Mouse (Mus musculus): Measurements from ENCODE around the gene Pcolce.
A peak's percentile ranks its signal among the peaks of the same experiment; 100 is the strongest.
"Not testable (repeated sequence)": the region's sequence is repeated elsewhere in the genome, so short reads cannot be mapped to it uniquely, and the experiment has no call there.

The Pcolce gene

DNA sequence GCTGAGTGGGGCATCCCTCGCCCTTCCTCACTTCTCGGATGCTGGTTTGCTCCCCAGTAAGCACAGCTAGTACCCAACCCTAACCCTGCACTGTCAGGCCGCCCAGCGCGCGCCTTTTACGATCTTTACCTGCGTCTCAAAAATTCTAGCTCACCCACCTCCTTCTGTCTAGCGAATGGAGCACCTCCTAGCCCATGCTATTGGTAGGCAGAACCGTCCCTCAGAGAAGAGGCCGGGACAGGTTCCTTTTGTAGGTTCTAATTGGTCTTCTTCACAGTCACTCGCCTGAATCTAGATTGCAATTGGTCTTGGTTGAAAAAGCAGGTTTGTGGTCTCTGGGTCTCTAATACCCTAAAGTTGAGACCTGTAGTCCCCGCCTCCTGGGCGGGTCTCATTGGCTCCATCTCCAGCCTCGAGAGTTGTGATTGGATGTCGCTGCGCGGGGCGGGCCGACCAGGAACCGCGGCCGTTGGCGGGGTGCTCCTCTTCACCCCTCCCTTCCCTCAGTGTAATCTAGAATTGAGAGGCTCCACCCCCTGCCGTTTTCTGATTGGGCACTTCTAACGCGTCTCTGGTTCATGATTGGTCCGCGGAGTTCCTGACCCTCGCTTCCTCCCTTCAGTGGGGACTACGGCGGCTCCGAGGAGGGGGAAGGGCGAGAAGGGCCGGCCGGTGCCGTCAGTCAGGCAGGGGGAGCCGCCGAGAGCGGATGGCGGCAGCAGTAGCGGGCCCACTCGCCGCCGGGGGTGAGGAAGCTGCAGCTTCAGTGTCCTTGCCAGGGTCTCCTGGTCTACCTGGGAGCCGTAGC, 15.1 kb upstream of the Pcolce start, which contains the start of the genes Fbxo24, Lrch4 and Gm20605:
Fbxo24 (minus strand) TSS at position 505 of the 808 bp plus-strand sequence.
Lrch4 (plus strand) TSS at position 624 of the 808 bp plus-strand sequence.
Gm20605 (plus strand) TSS at position 678 of the 808 bp plus-strand sequence.
- DNase-seq = peak; percentile 97

DNA sequence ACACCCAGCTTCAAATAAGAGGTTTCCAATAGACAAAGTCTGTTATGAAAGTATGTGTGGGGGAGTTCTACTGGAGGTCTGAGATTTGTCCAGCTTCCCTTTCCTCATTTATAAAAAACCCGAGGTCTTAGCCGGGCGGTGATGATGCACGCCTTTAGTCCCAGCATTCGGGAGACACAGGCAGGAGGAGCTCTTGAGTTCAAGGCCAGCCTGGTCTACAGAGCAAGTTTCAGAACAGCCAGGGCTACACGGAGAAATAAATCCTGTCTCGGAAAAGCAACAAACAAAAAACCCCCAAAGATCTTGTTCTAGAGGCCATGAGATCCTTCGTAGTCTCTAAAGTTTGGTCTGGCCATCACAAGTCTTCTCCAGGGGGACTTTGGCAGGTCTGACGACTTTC, 14.4 kb upstream of the Pcolce start:
- DNase-seq = peak; percentile 39

DNA sequence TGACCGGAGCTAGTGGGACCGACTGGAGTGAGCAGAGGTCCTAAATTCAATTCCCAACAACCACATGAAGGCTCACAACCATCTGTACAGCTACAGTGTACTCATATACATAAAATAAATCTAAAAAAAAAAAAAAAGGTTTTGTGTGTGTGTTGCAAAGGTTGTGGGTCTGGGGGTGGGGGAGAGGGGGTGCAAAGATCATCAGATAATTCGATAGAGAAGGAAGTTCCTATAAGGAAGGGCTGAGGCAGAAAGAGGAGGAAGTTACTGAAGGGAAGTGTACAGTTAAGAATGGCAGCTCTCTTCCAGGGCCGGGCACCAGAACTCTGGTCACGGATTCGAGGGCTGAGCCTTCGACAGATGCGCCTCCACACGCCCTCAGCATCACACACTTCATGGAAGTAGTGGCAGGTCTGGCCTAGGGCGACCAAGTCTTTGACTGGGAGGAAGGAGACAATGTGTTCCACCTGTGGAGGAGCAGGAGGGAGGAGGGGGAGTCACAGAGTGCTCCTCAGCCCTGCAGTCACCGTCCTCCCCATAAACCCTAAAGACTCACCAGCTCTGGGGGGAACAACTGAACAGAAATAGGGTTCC, 10.4 kb upstream of the Pcolce start:
- DNase-seq = no peak

DNA sequence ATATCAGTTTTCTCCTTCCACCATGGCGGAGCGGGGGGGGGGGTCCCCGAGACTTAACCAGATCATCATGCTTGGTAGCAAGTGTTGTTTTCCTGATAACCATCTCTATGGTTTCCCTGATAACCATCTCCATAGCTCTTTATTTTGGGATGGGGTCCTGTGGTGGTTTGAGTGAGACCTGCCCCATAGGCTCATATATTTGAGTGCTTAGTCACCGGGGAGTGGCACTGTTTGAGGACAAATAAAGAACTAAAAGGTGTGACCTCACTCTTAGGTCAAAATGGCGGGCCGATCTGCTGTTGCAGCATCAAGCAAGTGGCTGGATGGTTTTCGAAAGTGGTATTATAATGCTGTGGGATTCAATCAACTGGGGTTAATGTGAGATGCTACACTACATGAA, 1.8 kb upstream of the Pcolce start:
- DNase-seq = no peak

DNA sequence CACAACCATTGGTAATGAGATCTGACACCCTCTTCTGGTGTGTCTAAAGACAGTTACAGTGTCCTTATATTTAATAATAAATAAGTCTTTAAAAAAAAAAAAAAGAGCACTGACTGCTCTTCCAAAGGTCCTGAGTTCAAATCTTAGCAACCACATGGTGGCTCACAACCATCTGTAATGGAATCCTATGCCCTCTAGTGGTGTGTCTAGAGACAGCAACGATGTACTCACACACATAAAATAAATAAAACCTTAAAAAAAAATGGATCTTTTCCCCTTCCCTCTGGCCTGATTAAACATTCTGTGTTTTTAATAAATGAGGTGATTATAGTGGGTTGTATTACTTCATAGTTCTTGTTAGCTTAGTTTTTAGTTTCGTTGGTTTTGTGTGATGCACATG, 1.3 kb upstream of the Pcolce start:
- DNase-seq = not testable (repeated sequence)

DNA sequence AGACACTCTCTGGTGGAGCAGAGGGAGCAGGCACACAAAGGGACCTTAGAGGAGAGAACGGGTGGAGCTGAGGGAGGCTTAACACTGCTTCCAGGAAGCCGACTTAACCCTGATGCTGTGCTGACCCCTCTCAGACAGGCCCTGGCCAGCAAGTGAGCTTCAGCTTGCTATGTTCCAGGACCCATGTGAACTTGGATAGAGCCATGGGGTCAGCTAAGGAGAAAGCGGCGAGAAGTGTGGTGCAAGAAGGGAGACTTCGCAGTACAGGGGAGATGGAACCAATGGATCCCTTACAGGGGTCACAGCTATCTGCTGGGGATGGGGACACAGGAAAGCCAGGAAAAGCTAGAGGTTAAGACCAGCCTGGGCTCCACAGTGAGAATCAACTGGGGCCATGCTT, 508 bp downstream of the Pcolce start:
- DNase-seq = no peak

DNA sequence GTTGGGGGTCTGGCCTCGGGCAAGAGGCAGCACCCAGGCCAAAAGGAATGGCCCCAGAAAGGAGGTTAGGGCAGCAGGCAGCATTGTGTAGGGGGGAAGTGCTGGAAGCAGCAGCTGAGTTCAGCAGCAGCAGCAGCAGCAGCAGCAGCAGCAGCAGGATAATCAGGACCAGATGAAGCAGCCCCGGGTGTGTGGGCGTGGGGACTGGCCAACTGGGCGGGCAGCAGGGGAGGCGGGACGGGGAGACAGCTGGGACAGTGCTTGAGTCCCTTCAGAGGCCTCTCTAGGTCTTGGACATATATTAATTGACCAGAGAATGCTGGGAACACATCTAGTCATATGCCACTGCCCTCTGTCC, 2.4 kb downstream of the Pcolce start:
- peak; percentile 61 for DNase-seq

DNA sequence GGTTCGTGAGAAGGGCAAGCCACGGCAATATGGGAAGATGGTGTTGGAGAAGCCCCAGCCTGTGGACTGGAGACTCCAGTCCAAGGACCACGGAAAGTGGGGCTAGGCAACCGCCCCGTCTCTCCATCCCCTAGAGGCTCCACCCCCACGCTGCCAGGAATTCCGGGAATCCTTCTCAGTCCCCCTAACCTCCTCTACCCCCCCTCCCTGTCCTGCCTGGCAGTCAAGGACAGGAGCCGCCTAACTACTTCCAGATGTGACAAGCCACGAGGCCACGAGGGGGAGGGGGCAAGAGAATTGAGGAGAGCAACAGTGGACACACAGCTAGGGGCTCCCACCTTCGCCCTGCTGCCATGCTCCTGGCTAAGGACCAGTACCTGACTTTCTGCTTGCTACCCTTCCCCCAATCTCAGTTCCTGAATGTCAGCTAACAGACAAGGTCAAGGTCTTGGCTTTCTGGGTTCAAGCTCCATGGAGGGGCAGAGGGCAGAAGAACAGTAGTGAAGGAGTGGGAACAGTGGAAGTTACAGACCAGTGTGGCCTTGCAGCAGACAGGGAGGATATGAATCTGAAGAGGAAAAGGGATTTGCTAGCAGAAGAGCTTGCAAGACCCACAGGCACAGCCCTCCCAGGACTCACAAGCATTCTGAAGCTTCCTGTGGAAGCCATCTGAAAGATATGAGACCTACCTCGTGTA, 2.9 kb downstream of the Pcolce start:
- DNase-seq = peak; percentile 80

DNA sequence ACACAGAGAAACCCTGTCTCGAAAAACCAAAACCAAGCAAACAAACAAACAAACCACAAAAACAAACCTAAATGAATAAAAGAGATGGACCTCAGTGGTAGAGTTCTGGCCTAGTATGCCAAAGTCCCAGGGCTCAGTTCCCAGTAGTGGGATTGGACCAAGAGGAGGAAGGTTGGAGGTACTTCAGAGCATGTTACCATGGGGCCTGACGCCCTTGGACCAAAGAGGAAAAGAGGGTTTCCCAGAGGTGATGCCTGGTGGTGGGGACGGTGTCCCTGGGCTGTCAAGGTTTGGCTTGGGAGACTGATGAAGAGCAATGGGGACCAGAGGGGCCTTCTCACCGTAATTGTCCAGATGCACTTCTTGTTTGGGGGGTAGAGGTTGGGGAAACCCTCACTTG, 3.5 kb downstream of the Pcolce start:
- DNase-seq = no peak

DNA sequence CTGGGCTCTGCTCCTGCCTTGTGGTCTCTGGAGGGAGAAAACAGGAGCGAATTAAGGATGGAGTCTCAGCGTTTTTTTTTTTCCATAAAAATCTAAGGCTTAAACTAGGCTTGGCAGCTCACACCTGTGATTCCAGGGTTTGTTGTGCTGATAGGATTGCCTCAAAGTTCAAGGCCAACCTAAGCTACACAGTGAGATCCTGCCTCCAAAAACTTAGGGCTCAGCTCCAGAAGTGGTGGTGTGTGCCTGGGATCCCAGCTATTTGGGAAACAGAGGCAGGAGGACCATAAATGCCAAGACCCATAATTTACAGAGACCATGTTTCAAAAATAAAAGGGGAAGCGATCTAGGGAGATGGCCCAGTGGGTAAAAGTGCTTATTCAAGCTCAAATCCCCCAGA, 4.3 kb downstream of the Pcolce start:
- no peak for DNase-seq

DNA sequence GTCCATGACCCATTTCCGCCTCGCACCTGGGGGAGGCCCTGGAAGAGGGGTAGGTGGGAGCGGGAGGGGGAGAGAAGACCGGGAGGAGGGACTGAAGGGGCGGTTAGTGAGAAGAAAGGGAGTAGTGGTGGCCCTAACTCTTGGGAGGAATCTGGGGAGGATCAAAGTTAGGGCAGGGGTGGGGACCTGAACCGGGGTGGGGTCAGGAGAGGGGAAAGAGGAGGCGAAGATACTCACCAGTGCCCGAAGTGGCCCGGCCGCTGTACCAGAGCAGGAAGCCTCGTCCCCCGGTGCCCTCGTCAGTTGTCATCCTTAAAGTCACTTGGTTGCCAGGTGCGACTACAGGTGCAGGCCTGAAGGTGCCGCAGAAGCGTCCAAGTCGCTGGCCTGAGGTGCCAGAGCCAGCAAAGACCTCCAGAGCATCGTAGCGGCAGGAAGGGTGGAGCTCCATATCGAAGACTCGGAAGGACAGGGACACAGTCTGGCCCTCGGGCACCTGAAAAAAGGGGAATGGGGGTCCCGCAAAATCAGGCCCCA, 4.9 kb downstream of the Pcolce start:
- DNase-seq = no peak

DNA sequence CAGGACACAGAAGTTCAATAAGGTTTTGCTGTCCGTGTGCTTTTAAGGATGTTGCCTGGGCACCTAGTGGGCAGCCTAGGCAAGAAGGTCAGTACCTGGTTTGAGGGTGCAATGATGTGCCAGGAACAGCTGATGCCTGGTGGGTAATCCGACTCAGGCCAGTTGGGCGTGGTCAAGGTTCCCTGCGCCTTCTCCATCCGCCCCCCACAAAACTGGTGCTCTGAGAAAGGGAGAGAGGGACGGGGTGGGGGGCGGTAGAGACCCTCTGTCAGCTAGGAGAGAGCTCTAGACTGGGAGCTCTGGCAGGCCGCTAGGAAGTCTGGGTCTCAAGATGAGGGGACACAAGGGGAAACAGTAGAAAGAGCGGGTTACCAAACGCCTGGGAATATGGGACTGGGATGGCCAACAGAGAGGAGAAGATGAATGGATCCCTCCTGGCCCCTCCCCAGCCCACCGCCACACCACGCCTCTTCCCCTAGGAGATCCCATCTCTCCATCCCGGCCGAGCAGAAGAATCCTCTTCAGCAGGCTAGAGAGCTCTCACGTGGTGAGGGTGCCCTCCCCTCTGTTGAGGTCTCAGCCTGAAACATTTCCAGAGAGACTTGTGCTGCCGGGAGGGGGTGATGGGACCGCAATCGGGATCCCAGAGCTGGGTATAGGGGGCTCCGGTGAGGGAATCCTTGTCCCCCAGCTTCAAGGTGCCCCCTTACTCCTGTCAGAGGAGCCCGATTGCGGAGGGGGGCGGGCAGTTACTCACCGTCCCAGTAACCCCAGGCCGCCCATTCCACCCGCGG, 5.5 kb downstream of the Pcolce start:
- peak; percentile 19 for DNase-seq

DNA sequence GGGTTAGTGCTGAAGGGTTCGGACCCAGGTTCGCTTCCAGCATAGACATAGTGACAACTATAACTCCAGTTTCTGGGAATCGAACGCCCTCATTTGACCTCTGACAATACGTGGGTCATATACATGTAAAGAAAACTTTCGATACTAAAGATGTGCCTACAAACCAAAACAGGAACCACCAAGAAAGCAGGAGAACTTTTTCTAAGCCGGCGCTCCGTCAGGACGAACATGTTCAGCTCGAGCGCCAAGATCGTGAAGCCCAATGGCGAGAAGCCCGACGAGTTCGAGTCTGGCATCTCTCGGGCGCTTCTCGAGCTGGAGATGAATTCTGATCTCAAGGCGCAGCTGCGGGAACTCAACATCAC, 12.2 kb downstream of the Pcolce start:
- peak; percentile 40 for DNase-seq

DNA sequence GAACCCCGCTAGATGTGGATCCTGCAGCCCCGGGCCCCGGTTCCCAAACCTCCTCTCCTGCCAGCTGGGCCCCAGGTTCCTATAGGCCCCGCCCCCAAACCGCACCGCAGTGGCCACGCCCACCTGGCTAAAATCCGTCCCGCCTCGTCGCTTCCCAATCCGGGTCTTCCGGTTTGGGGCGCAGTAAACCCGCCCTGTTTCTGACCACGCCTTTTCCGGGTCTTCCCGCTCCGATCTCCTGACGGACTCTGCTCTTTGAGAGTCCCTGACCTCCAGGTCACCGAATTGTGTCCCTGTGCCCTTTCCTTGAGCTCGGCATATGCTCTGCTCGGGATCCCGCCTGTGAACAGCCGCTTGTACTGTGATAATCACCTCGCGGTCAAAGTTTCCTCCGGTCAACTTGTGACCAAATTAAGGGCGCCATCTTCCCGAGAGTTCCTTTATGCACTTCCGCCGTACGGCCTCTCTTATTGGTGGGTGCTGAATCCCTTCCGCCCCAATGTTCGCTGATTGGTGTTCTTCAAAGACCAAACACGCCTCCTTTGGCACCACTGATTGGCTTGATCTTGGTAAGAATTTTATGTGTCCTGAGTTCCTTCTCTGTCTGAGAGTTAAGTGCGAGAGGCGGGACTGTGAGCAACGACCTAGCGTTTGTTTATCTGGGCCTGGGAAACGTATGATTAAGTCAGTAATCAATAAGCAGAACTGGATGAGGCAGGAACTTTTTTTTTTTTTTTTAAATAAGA, 12.8 kb downstream of the Pcolce start, which contains the start of gene Mospd3:
Mospd3 (minus strand) TSS at position 440 of the 746 bp plus-strand sequence.
- peak; percentile 98 for DNase-seq

DNA sequence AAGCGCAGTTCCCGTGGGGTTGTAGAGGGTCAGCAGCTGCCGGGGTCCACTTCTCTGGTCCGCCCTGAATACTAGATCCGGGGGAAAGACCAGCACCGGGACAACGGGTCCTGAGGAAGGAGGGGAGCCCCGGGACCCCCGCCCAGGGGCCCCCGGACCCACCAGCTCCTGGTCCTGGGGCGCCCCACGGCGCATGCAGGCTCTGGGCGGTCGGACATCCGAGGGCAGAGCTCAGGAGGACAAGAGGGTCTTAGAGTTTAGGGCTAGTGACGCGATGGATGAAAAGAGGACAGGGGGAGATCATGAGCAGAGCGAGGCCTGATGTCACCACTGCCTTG, 13.3 kb downstream of the Pcolce start:
- no peak for DNase-seq

DNA sequence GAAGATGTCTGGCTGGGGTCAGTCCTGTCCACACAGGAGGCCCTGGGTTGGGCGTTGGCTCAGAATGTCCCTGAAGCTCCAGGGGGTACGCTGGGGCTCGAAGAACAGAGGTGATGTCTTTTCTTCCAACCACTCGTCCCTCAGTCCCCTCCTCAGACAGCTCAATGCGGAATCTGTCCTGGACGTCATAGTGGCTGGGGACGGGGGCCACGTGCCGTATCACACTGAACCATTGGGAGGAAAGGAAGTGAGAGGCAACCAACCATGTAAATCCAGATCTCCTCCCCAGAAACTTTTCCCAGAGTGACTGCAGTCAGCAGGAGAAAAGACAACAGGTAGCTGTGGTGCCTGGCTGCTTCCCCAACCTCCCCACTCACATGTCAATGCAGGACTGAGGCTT, 14.0 kb downstream of the Pcolce start:
- DNase-seq = no peak

DNA sequence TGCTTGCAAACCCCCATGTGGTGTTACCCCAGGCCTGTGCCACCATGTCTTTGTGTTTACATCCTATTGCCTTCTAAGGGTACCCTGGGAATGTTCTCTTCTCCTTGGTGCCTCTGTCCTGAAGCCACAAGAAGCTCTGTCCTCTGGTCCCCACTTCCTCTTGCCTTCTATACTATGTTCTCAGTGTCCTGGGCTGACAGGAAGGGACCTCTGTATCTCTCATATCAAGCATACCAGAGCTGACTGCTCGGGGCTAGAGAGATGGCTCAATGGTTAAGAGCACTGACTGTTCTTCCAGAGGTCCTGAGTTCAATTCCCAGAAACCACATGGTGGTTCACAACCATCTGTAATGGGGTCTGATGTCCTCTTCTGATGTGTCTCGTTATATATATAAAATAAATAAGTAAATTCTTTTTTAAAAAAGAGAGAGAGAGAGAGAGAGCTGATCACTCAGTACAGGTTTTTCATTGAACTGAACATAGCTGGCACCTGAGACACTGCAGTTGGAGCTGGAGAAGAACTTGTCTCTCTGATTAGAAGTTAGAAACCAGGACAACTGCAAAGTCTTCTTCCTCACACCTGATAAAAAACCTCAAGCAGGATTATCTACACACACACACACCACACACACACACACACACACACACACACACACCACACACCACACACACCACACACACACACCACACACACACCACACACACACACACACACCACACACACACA, 15.3 kb downstream of the Pcolce start:
- DNase-seq = no peak

DNA sequence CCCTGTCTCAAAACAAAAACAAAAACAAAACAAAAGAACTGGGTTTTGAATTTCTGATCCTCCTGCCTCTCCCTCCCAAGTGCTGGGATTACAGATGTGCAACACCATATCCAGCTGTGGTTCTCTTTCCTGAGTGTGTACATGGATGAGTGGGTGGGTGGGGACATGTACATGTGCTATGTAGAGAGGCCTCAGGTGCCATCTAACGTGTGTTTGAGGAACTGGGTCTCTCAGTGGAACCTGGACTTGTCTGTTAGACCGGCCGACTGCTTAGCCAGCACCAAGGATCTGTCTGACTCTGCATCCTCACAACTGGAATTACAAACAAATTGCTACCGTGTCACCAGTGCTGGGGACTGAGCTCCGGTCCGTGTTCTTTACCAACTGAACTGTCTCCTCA, 16.0 kb downstream of the Pcolce start:
- DNase-seq = no peak

DNA sequence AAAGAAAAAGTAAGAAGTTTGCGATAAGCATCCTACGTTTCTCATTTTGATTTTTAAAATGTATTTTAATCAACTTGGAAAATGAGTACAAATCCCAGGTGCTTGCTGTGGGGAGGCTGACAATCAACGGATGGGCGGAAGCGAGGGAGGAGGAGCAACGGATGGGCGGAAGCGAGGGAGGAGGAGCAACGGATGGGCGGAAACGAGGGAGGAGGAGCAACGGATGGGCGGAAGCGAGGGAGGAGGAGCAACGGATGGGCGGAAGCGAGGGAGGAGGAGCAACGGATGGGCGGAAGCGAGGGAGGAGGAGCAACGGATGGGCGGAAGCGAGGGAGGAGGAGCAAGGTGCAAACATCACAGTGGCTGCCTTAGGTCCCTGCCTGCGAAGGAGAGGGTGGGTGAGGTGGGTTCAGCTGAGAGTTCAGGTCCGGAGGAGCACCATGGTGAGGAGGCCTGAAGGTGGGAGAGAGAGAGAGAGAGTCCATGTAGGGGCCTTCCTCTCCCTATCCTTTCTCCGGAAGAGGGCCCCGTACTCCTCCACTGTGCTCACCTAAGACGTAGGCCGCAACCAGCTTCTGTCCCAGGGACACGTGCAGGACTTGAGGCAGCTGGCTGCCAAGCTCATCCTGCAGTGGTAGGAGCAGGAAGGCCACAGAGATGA, 16.9 kb downstream of the Pcolce start:
- DNase-seq = no peak

DNA sequence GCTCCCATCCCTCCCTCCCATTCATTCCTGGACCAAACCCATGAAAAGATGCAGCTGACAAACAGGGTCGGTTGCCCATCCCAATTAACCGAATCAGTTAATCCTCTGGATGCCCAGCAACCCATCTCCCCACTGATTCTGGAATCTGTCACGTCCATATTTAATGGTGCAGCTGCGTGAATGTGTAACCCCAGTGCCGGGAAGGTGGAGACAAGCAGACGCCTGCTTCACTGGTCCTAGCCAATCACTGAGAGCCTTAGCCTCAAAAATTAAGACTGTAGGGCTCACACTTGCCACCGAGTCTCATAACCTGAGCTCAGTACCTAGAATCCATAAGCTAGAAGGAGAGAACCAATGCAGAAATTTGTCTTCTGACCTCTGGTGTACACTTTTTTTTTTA, 17.7 kb downstream of the Pcolce start:
- DNase-seq = no peak

DNA sequence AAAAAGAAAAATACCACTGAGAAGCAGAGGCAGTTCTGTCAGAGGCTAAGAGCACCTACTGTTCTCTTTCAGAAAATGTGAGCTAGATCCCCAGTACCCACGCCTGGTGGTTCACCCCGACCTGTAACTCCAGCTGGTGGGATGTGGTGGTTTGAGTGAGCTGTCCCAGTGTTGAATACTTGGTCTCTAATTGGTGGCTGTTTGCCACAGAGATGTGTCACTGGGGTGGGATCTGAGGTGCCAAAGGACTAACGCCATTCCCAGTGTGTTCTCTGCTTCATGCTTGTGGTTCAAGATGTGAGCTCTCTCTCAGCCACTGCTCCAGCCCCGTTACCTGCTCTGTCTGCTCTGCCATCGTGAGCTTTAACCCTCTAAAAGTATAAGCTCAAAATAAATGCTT, 23.1 kb downstream of the Pcolce start:
- no peak for DNase-seq
